In the genomic region with DNA sequence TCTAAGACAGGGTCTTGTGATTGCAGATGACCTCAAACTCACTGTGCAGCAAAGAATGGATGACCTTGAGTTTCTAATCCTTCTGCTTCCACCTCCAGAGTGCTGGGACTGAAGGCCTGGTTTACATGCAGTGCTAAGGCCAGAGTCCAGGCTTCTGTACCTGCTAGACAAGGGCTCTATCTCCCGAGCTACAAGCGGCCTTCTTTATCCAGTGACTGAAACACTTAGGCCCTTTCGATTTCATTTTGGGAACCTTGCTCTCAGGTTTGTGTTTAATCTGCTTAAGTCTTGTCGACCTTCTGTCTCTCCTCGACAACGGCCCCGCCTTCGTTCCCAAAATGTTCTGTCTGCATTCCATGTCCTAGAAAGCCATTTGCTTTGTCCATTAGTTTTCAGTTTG, we compare ENCODE assay signal across 20 mouse cellular contexts. TPM values are rescaled to one million over a fixed set of nuclear protein-coding genes. Genes with fewer than 3 reads are reported as not detected.
"Had no signal": no experiment of that assay in that cellular context is flagged by ENCODE, and none has a peak within 500 bp of the region (broad histone marks: within the 10 kb centered on the region; RNA-seq: fewer than 3 reads in every experiment).

No protein-coding gene starts in this region.

- H3K9ac ChIP-seq: lung, embryonic 14.5 days; midbrain, embryonic 12.5 days; neural tube, embryonic 13.5 days; neural tube, embryonic 15.5 days had no signal

- H3K9me3 ChIP-seq: midbrain, embryonic 10.5 days; midbrain, embryonic 12.5 days; neural tube, embryonic 13.5 days; neural tube, embryonic 15.5 days had no signal

- H3K36me3 ChIP-seq: midbrain, embryonic 10.5 days; midbrain, embryonic 12.5 days; neural tube, embryonic 13.5 days; neural tube, embryonic 15.5 days had no signal

- DNase-seq: lung, embryonic 14.5 days; lung, postnatal 10 days; lung, postnatal 4 days; midbrain, embryonic 14.5 days; retina, postnatal 1 day; right cerebral cortex, adult 18-20 months; right cerebral cortex, postnatal 25 days; right cerebral cortex, postnatal 4 days; spleen, adult 18-20 months; thymus, adult 18-20 months; thymus, postnatal 14 days; thymus, postnatal 36 days had no signal

- H3K27ac ChIP-seq: midbrain, embryonic 10.5 days; midbrain, embryonic 12.5 days; neural tube, embryonic 13.5 days; neural tube, embryonic 15.5 days had no signal

- H3K4me3 ChIP-seq: midbrain, embryonic 10.5 days; midbrain, embryonic 12.5 days; myocyte; neural tube, embryonic 13.5 days; neural tube, embryonic 15.5 days had no signal

- H3K4me1 ChIP-seq: midbrain, embryonic 10.5 days; midbrain, embryonic 12.5 days; neural tube, embryonic 13.5 days; neural tube, embryonic 15.5 days had no signal

- ATAC-seq: midbrain, embryonic 16.5 days had no signal

- H3K27me3 ChIP-seq: midbrain, embryonic 12.5 days; neural tube, embryonic 13.5 days; neural tube, embryonic 15.5 days had no signal

- H3K4me2 ChIP-seq: lung, embryonic 14.5 days; midbrain, embryonic 12.5 days; neural tube, embryonic 13.5 days; neural tube, embryonic 15.5 days had no signal

RNA-seq across cellular contexts. Expression of a gene that starts 8.8 kb away (rescaled TPM):
- total RNA-seq: megakaryocyte, adult 5-6 weeks; megakaryocyte-erythroid progenitor cell, adult 5-6 weeks had no signal
- polyA plus RNA-seq: myocyte had no signal
